Mouse (Mus musculus): Measurements from ENCODE around the gene Chdh.

Chdh gene

DNA sequence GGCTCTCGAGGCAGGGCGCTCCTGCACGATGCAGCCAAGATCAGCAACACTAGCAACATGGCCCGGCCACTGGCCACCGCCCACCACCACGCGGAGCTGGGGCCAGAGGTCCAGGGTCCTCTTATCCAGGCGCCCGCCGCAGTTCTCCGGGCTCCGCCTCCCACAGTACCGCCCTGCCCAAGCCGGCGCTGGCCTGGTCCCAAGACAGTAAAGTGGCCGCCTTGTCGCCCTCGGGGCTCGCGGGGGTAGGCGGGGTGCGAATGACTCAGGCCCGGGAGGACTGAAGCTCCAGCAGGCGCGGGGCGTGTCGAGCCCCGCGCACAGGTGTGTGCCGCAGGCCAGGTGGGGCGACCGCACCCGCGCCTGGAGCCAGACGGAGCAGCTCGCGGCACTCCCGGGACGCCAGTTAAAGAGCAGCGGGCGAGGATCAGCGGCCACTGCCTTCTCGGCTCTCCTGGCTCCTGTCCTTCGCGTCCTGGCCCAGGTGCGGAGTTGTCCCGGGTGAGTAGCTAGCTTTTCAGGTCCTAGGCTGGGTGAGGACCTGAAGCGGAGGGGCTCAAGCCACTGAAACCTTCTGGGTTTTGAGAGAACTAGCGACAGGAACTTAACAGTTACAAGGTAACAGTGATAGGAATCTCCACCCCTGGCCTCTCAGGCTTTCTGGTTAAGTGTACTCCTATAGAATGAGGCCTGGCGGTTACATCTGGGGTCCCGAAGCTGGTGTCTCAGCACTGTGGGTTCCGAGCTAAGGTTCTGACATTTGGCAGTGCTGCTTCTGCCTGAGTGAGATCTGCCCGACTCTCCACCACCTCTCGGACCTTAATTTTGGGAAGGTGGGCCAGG, at the start of gene Chdh, which contains the start of gene Il17rb:
Chdh (plus strand) TSS at position 291 of the 843 bp plus-strand sequence.
Il17rb (minus strand) TSS at position 164 of the 843 bp plus-strand sequence.
- no peak for DNase-seq (ENCODE audit: low spot score)

DNA sequence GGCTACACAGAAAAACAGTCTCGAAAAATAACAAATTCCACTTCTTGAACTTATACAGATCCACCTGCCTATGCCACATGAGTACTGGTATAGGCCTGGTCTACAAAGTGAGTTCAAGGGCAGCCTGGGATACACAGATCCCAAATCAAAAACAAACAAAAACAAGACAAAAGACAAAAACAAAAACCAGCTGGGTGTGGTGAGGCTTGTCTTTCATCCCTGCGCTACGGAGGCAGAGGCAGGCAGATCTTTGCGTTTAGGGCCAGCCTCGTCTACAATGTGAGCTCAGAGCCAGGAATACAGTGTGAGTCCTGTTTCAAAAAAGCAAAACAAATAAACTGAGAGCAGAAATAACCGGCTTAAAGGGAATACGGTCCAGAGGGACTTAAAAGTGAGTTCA, 41.2 kb upstream of the Chdh start:
- DNase-seq (ENCODE audit: low spot score), result no peak

DNA sequence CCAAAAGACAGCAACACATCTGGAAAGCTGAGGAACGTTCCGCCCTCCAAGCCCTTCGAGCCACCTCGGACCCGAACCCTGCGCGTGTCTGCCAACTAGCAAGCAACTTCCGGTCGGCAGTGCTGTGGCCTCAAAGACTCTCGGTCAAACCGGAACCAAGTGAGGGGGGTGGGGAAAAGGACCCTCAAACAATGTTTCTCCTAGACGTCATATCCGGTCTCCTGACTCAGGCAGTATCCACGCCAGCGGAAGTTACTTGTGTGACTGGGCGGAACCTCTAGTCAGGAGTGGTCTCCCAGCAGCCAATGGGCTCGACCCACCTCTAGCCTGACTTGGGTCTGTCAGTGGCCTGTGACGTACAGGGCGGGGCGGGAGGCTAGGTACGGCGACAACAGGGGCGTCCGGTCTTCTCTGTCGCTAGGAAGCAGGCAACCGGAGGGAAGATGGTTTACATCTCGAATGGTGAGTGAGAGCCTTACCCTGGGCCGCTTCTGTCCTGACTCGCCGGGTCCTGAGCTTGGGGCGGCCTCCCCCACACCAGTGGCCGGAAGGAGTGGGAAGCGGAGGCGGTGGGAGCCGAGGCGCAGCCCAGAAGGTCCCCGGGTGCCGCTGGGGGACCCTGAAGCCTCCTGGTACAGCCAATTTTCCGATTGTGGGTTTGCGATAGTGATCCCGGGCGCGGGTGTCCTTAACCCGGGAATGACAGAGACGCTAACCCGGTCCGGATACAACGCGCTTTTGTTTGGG, 40.6 kb upstream of the Chdh start, which contains the start of gene Selenok:
Selenok (plus strand) TSS at position 234 of the 747 bp plus-strand sequence.
- DNase-seq (ENCODE audit: low spot score), result peak; percentile 97

DNA sequence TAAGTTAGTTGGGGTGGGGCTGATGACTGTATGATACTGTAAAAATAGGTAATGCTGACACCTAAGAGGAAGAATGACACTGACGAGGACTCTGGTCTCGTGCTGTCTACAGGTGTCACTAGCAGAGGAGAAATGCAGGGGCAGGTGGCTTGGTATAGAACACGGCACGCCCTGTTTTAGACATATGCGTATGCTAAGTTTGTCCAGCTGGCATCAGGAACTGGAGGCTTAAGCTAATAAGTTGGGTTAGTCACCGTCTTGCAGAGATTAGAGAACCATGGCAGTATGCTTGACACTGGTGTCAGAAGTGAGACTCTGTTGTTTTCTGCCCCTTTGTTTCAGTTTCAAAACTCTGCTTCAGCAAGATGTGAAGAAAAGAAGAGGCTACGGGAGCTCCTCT, 37.4 kb upstream of the Chdh start:
- no peak for DNase-seq (ENCODE audit: low spot score)

DNA sequence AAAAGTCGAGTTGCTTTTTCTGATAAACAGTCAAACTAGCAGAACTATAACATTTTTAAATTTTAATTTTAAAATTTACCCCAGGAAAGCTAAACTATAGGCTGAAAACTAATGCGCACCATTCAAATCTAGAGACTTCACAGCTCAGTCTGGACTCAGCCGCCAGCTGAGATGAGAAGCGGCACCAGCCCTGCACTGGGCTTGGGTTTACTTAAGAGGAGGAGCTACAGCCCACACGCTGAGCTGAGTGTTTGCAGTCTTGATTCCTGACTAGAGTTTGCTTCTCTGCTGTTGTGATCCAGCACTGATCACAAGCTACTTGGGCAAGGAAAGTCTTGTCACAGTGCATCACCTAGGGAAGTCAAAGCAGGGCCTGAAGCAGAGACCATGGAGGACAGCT, 36.8 kb upstream of the Chdh start:
- no peak for DNase-seq (ENCODE audit: low spot score)

DNA sequence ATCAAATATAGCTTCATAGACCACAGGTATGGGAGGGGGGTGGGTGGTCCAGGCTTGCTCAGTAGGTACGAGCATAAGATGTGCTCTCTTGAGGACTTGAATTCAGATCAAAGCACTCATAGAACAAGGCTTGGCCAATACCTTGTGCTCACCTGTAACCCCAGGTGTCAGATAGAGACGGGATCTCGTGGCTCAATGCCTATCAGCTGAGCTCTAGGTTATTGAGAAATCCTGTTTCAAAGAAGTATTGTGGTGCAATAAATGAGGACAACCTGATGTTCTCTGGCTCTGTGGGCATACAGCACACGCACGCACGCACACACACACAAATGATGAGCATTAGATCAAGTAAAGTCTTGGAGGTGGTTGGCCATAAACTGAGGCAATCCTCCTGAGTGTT, 31.9 kb upstream of the Chdh start:
- DNase-seq (ENCODE audit: low spot score), result no peak

DNA sequence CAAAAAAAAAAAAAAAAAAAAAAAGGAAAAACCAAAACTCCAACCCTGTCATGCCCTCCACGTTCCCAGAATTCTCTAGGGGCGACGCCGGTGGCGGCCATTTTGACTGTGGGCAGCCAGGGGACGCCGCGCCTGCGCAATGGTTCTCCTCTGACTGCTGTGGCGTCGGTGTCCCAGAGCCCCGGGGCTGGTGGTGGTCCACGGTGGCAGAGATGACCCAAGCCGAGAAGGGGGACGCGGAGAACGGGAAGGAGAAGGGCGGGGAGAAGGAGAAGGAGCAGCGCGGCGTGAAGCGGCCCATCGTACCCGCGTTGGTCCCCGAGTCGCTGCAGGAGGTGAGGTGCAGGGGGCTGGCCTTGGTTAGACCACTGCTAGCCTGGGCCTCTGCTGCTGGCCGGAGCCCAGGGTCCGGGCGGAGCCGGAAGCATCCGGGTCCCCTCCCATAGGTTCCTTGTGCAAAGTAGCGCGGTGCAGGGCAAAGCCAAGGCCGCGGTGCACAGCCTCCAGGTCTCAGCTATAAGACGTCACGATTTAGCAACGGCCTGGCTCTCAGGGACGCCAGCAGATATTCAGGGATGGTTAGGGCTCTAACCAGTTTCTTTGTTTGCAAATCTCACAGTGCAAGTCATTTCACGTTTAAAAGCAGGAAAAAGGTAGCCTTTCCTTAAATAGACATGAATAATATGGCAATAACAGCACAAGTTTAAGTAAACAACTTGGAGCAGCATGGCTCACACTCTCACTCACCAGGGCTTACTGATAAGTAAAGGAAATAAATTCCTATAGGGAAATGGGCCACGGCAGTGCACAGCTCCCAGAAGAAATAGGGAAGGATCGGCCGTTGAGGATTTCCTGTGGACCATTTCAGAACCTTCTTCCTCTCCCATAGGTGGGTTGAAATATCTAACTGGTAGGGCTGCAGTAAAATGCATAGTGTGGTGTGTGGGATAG, 30.3 kb upstream of the Chdh start, which contains the start of gene Actr8:
Actr8 (plus strand) TSS at position 84 of the 951 bp plus-strand sequence.
- DNase-seq (ENCODE audit: low spot score), result peak; percentile 56

DNA sequence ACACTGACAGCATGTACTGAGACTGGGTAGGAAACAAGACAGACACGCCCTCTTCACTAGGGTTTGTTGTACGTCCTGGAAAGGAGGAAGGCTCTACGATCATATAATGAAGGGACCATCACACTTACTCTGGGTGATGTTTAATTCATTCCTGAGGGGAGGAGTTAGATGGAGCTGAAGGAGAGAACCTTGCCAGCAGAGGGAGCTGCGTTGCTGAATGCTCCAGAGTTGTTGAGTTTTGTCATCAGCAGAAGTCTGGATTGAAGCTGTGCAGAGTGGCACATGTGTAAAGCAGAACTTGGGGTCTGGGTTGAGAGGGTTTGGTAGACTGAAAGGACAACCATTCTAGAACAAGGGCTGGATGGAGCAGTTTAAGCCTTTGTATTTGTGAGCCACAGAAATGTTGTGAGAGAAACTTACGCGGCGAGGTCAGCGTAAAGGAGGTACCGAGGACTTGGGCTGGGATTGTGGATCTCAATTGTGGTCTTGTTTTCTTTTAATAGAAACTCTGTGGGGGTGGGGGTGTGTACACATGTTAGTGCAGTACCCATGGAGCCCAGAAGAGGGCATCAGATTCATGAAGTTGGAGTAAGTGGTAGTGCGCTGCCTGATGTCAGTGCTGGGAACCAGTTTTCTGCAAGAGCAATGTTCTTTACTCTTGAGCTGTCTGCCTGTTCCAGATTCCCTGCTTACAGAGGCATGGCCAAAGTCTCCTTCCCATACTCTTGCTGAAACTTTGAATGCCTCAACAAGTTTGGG, 28.2 kb upstream of the Chdh start:
- no peak for DNase-seq (ENCODE audit: low spot score)

DNA sequence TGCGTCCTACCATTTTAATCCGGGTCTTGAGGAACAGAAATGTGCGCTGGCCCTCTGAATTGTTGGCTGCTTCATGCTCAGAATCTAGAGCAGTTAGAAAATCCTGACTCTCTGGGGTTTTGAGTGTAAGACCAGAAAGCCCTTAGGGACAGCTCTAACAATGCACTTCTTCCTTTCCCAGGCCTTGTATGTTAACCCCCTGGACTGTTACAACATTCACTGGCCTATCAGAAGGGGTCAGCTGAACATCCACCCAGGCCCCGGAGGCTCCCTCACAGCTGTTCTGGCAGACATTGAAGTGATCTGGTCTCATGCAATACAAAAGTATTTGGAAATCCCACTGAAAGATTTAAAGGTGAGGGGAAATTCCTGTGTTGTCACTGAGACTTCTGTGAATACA, 22.7 kb upstream of the Chdh start:
- DNase-seq (ENCODE audit: low spot score), result no peak

DNA sequence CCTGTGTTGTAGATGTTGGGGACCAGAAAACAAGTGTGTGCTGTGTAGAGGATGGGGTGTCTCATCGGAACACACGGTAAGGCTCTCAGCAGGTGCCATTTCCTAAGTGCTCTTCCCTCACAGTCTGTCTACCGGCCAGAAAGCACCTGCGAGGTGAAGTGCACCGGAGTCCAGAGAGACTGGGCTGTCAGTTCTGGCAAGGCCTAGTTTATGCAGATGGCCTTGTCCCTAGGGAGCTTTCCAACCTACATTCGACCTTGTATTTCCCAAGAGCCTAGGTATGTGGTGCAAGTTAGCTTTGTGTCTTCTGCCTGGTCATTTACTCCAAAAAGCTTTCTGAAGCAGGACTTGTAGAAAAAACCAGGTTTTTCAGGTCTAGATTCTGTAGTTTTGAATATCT, 21.5 kb upstream of the Chdh start:
- DNase-seq (ENCODE audit: low spot score), result no peak

DNA sequence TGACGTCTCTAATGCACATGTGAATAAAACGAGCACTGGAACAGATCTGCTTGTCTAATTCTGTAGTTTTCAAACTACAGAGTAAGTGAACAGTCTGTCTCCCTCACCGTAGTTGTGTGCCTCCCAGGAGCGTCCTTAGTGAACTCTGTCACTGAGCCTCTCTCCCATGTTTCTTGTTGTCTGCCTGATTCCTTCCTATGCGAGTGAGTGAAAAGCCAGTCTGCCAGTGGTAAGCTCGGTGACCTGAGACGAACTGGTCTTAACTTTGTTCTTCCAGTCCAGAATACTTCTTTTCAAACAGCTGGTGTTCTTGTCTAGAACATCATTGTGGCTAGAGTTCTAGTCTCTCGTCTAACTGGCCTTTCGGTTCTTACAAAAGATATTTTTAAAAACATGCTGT, 21.1 kb upstream of the Chdh start:
- no peak for DNase-seq (ENCODE audit: low spot score)

DNA sequence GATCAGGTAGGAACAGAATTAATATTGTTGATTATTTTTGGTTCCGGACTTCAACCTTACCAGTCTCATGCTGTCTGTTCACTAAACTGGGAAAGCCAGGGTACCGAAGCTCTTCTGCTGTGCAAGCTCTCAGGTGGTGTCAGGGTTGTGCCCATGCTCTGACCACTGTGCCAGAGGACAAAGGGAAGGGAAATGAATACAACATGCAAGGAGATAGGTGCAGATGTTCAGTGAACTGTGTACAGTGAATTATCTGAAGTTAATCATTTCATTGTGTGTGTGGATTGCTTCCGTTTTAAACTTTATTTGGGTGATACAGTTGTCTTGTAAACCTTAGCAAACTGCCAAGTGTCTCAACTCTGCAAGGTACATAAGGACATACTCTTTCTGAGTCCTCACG, 20.5 kb upstream of the Chdh start:
- DNase-seq (ENCODE audit: low spot score), result no peak

DNA sequence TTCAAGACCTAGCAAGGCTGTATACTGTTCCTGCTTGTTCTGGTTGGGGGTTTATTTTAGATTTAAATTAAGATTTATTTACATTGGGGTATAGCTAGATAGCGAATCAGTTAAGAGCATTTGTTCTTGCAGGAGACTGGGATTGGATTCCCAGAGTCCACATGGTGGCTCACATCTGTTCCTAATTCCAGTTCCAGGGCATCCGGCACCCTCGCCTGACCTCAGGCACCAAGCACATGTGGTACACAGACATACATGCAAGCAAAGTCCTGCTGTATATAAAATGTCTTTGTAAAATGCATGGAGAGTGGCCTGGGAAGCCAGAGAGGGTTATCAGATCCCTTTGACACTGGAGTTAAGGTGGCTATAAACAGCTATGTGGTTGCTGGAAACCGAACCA, 13.8 kb upstream of the Chdh start:
- no peak for DNase-seq (ENCODE audit: low spot score)

DNA sequence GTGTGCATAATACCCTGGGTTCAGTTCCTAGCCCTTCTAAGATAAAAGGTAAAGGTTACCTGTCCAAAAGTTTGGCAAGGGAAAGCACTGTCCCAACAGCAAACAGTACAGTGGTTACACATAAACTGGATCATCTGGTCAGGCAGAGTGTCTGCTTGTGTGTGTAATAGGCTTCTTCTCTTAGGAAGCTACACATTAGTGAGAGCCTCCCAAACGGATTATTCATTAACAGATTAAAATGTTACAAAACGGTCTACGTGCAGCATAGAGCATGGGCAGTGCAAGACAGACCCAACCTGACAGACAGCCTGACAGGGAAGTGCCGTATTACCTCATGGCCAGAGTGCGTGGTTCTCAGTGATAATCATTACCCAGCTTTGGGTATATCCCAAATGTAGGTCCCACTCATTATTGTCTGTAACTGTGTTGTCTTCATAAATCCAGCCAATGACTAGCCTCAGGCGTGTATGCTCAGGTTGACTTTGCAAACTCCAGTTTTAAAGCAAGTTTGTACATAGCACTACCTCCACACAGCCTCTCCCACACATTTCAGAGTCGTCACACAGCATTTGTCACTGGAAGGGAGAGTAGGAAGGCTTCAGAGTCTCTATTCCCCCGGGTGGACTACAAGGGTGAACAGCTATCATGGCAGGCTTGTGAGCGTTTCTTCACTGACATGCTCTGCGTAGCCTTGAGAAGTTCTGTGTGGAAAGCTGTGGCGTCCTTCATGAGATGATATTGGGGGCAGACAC, 12.6 kb upstream of the Chdh start:
- DNase-seq (ENCODE audit: low spot score), result no peak

DNA sequence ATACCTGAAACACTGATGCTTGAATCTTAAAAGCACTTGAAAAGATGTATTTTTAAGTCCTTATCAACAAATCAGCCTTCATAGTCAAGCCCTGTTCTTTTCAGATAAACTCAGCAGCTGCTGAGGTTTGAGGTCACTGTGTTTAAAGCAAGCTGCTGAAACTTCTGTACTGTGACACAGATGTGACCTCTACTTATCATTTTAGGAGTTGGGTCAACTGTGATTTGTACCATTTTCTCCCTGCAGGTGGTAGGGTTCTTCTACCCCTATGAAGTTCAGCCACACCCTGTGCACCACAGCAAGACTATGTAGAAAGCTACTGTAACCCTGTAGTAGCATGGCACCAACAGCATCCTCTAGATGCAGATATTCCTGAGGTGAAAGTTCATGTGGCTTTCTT, 11.5 kb upstream of the Chdh start:
- DNase-seq (ENCODE audit: low spot score), result no peak

DNA sequence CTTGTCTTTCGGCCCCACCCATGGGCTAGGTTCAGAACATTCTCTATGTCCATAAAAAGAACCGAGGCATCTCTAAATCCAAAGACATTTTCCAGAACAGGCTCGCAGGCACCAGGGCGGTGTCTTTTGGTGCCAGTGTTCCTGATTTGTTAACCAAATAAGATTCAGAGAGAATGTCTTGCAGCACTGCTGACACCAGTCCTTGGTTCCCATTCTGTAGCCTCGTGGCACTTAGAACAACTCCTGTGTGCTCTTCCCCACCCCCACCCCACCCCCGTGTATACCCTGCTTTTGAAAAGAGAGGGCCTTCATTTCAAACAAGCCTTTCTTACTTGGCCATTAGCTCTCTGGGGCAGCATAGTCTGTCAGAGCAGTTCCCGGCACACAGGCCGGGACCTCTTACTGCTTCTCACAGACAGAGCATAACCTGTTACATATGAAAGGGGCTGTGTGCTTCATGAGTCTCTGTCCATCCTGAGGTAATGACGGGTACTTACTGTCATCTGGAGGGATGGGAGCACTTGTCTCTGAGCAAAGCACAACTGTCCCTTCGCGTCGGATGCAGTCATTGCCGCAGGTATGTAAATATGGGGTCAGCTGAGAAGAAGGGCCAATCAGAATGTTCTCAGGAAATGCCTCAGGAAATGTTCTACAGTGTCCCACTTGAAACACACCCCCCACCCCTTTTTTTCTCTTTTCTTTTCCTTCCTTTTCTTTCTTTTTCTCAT, 9.9 kb upstream of the Chdh start:
- DNase-seq (ENCODE audit: low spot score), result no peak

DNA sequence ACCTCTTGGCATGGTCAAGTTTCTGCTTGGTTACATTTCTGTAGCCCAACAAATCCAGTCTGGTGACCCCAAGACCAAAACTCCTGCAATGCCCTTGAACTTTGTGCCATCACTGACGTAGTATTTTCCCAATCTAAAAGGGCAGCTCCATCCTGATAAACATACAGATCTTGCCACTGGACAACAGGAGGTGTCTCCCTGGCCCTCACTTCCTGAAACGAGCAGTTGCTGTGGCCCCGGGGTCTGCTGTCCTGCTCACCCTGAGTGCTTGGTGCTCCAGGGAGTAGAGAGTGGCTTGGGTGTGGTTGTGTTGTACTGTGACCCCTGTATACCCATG, 9.4 kb upstream of the Chdh start:
- no peak for DNase-seq (ENCODE audit: low spot score)

DNA sequence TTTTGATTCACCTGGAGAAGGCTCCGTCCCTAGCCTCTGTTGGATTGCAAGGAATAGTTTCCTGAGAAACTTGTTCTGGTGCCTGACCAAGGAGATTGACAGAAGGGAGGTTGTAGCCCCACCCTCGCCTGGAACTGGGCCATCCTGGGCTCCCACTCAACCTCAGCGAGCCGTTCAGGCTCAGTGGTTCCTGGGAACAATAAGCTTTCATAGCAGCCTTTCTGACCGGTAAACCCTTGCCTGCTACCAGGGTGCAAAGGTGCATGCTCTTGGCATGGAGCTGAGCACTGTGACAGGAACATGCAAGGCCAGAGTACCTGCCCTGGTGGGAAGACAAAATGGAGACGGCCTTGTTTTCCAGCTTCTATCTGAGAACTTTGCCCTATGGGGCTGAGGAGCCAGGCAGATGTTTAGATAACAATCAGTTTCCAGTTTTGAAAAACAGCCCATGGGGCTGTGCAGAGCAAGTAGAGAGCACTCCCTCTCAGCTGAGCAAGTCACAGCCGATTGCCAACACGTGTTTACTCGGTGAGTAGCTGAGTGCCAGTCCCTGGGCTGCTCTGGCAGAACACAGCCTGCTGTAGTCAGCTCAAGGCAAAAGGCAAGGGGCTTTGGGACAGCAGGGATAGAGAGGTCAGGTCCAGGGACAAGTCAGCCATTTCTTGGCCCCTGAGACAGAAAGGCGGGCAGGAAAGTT, 1.2 kb downstream of the Chdh start:
- no peak for DNase-seq (ENCODE audit: low spot score)

DNA sequence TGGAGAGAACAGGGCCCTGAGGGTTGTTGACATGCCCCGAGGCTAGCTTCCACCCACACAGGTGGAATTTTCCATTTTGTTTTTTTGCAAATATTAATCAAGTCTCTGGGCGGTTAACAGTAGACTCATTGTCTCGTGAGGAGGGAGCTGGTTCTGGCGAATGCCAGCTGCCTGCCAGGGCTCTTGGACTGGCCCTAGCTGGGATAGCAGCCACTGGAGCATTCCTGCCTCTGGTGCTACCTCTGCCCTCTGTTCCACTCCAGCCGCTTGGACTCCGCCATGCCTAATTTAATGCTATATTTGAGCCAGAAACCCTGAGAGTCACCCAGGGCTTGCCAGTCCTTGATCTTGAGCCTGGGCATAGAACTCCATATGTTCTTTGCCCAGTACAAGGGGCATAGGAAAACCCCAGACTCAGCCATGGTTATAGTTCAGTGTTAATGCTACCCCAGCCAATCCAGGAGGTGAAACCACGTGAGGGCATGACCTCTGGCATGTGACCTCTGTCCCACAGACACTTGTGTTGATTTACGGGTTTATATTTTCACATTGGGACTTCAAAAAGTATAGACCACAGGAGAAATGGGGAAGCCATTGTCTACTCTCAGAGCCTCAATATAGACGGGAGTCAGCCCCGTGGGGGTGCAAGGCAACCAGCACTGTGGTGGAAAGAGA, 3.2 kb downstream of the Chdh start:
- DNase-seq (ENCODE audit: low spot score), result no peak

Data from layer of hippocampus, adult 9-10 months (tissue).